Mouse (Mus musculus) olfactory bulb, adult 2 months (tissue): ENCODE results near the gene Cryba4.

Source experiments
- CTCF ChIP-seq: fragments of 200-500 bp; IDR thresholded peaks from 2 replicates; pipeline ENCODE4 v1.5.1; 2012; ENCODE audit warnings: low read depth, mild to moderate bottlenecking, low read length, moderate library complexity; ENCODE audit not compliant: insufficient read depth
- POLR2A ChIP-seq: fragments of 200-500 bp; IDR thresholded peaks from 2 replicates; pipeline ENCODE4 v1.6.1; 2012; ENCODE audit warnings: mild to moderate bottlenecking, low read depth, low read length, moderate library complexity; ENCODE audit not compliant: insufficient read depth

GRCm38 (mm10) chr5:112300721-112301308 is 48.5 kb upstream of the Cryba4 start:
- TF ChIP-seq POLR2A (no peak), CTCF (no peak)
